Mouse (Mus musculus) right cerebral cortex, adult 18-20 months (tissue): ENCODE results near the gene Fxr1.
"Not testable (repeated sequence)": the region's sequence is repeated elsewhere in the genome, so short reads cannot be mapped to it uniquely, and the experiment has no call there.

Experiments
- DNase-seq: peaks from one replicate; pipeline ENCODE4 v3.0.0; 2022; ENCODE audit warnings: mixed read lengths

The Fxr1 gene

DNA sequence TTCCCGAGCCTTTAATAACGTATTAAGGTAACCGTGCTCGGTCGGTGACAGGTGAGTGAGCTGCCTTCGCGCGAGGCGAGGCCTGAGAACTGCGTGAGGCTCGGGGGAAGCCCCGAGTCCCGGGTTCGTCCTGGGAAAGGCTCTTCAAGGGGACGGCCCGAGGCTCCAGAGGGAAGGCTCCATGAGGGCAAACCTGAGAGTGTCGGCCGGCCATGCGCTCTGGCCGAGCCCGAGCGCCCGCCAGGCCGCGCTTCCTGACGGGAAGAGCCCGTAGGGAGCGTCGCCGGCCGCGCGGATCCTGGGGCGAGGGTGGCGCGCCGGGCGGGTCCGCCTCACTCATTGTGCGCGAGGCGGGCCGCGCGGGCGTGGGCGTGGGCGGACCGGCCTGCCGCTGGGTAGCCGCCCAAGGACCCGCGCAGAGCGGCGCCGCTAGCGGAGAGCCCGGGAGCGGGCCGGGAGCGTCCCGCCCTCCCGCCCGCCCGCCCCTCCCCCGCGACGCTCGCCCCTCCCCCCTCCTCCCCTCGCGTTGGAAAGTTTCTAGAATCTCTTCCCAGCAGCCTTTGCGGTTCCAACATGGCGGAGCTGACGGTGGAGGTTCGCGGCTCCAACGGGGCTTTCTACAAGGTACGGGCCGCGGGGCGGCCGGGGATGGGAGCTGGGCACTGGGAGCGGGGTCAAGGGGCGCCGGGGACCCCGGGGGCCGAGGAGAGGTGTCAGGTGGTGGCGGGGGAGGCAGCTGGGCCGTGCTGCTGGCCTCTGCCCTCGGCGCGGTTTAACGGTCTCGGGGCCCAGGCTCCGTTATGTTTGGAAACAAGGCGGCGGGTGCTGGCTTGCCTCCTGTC lies at the start of gene Fxr1:
Gene Fxr1 (plus strand): TSS at position 404 of the 842 bp plus-strand sequence.
- DNase-seq = peak; percentile 84

DNA sequence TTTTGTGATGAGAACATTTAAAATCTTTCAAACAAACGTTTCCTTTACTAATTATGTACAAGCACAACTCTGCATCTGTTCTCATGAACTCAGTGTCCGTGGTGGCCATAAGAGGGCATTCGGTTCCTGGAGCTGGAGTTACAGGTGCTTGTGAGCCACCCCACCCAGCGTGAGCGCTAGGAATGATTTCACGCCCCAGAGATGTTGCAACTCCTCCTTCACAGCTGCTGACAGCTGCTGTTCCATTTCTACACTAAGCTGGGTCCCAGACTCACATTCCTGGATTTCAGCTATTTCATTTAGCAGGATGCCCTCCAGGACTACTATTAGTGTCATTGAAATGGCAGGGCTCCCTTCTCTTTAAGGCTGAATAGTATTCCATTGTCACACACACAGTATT lies 40.3 kb upstream of the Fxr1 start:
- no peak for DNase-seq

DNA sequence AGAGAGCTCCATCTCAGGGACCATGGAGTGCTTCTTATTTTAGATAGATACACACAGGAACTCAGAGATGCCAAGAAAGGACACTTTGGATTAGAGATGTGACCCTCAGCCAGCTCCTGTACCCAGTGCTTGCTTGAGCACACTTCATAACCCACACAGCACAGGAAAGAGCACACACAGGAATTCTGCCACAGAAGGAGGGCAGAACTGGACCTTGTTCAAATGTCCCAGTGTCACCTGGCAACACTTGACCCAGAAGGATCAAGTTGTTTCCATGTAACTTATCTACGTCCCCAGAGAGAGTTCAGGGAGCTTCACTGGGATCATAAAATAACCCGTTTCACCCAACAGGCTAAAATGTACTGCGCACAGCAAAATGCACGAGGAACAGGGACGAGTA lies 37.0 kb upstream of the Fxr1 start:
- no peak for DNase-seq

DNA sequence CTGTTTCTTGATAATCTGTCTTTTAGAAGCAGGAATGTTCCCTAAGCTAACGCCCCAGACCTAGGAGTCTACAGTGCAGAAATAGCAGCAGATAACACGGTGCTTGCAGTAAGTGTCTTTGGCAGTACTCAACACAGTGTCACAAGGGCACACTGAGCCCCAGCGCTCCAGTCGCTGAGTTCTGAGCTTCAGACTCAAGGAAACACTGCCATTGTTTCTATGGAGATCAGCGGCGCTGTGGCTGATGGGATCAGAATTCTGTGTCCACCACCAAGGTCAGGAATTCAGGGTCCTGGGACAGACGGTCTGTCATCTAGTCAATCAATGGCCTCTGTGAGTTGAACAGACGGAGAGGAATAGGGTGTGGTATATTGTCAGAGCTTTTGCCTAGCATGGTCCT lies 30.4 kb upstream of the Fxr1 start:
- no peak for DNase-seq

DNA sequence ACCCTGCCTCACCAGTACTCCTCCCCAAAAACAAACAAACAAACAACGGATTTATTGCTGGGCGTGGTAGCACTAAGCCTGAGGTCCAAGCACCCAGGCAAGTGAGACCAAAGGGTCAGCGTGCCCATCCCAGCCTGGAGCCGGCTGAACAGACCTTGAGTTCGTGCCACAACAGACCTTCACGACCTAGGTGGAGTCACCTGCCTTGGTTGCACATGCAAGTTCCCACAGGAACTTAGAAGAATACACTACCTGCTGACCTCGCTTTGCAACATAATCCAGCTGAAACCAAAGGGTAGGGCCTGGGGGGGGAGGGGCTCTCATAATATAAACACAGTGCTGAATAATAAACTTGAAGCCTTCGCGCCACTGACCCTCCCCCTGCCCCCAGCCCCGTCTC lies 29.3 kb upstream of the Fxr1 start:
- no peak for DNase-seq

DNA sequence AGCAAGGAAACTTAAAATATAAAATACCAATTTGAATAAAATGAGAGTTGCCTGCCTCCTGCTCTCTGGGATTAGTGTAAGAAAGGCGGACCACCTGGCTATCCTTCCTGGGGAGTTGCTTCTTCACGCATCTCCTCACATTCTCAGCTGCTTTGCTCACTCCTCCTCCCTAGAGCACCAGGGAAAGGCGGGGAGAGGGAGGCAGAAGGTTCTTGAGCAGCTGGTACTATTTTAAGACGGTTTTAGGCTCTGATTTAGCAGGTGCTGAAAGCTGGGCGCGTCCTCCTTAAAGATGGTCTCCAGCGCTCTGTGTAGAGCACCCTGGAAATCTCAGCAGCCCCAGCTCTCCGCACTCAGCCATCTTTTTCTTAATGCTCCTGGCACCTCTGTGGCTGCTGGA lies 28.8 kb upstream of the Fxr1 start:
- peak; percentile 3 for DNase-seq

DNA sequence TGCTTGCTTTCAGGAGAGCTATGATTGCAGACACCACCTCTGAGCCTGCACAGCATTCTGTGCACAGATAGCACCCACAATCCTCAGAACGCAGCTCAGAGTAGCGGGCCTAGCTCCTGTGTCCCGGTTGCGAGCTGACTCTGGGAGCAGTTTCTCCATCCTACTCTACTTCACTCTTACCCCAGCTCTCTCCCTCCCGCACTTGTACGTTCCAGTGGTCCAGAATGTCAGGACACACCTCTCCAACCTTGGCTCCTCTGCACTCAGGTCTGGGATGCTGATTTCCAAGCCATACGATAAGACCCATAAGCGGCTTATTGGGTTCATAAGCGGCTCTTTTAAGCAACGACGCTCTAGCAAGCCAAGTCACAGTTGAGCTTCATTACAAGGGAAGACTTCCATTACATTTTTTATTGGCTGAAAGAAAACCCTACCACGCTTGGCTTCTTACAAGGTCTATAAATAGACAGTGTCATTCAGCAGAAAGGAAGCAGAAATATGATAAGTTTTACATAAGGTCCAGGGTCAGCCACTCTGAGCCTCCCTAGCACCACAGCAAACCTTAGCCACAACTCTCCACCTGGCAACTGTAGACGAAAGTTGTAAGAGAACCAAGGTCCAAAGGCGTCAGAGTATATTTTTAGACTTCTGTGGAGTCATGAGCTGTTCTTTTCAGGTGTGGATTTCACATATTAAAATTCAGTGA lies 26.2 kb upstream of the Fxr1 start:
- no peak for DNase-seq

DNA sequence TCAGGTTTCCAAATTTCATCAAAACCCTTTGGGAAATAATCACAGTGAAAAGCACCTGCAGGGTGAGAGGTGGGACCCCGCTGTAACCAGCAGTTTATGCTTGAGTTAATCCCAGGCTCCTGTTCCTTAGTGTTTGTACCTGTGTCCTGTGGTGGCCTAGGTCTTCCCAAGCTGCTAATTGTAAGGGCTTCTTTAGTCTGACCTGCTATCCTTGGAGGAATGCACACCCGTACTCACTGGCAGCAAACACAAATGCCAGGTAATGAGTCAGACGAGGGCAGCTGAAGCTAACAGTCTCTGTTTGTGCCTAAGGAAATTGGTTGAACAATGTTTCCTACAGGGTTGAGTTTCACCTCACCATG lies 25.6 kb upstream of the Fxr1 start:
- DNase-seq = no peak

DNA sequence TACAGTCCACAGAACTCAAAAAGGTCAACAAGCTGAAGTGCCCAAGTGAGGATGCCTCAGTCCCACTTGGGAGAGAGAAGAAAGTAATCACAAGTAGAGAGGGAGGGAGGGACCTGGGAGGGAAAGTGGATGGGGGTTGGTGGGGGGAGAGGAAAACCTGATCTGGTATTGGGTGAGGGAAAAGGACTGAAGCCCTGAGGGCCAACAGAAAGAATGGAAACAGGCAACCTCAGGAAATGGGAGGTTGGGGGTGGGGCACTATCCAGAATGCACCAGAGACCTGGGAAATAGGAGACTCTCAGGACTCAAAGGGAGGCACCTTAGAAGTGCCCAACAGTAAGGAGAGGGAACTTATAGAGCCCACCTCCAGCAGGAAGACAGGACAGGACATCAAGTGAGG lies 18.1 kb upstream of the Fxr1 start:
- not testable (repeated sequence) for DNase-seq

DNA sequence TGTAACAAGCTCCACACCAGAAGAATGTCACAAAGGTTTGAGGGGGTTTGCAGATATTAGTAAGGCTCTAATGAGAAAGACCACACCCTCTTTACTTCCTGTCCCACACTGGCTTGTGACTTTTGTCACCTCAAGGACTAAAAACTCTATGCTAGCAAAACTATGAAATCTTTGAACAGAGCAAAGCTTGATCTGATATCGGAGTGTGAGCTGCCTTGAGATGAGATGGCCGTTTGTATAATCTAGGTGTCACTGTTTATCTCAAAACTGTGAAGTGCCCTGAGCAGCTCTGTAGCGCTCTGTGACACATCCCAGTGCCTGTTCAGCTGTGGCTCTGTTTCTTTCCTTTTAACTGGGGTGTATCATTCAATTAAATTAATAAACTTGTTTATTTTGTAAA lies 15.9 kb upstream of the Fxr1 start:
- no peak for DNase-seq

DNA sequence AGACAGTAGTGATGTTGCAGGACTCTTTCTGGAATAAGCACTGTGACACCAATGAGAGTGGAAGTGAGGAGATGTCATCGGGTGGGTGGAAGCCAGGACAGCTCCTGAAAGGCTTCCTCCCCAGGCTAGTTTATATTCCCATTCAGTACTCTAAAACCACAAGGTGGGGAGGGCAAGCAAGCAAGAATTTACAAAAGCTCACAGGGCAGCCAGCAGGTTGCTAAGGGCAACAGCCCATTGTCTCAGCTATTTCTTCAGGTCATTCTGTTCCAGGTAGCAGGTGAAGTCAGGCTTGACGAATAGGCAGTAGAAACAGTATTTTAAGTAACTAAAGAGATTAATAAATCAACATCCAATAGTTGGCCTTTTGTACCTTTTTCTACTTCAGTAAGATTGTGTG lies 13.4 kb upstream of the Fxr1 start:
- no peak for DNase-seq

DNA sequence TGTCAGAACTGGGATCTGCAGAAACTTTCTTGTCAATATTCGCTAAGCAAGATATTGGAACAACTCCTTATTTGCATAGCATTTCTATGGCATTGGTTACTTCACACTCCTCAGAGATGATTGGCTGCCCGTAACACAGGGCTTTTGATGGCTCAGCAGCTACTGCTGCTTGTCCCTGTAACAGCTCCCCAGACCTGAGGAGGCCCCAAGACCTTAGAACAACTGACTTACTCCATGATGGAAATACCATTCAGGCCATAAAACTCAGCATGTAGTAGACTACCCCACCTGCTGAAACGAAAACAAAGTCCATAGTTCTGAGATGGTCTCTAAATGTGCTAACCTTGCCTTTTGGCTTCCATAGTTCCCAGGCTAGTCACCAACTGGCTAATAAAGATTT lies 12.9 kb upstream of the Fxr1 start:
- DNase-seq = no peak

DNA sequence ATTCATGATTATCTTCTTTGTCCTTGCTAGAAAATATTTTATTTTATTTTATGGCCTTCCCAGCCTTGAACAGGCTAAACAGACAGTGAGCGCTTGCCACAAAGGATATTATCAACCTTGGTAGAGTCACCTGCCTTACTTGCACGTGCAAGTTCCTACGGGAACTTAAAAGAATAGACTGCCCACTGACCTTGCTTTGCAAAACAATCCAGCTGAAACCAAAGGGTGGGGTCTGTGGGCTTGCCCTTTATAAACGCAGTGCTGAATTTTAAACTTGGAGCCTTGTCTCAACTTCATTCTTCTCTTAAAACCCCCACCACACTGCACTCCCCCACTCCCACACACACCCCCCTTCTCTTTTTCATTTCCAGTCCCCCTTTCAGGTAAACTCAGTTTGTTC lies 12.1 kb upstream of the Fxr1 start:
- no peak for DNase-seq

DNA sequence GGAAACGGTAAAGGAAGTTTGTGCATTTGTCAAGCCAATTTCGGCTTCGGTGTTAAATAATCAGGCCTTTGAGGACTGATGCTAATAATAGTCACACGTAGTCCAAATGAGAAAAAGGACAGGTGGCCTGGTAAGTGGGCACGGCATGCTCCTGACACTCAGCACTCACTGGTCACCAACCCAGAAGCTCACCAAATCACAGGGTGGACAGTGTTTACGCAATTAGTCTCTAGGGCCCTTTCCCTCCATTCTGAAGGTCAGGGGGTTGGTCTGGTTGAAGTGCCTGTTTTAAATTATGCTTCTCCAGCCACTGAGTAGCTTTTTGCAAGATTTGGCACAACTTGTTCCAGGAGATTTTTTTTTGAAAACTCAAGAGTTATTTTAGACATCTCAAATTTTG lies 11.6 kb upstream of the Fxr1 start:
- no peak for DNase-seq

DNA sequence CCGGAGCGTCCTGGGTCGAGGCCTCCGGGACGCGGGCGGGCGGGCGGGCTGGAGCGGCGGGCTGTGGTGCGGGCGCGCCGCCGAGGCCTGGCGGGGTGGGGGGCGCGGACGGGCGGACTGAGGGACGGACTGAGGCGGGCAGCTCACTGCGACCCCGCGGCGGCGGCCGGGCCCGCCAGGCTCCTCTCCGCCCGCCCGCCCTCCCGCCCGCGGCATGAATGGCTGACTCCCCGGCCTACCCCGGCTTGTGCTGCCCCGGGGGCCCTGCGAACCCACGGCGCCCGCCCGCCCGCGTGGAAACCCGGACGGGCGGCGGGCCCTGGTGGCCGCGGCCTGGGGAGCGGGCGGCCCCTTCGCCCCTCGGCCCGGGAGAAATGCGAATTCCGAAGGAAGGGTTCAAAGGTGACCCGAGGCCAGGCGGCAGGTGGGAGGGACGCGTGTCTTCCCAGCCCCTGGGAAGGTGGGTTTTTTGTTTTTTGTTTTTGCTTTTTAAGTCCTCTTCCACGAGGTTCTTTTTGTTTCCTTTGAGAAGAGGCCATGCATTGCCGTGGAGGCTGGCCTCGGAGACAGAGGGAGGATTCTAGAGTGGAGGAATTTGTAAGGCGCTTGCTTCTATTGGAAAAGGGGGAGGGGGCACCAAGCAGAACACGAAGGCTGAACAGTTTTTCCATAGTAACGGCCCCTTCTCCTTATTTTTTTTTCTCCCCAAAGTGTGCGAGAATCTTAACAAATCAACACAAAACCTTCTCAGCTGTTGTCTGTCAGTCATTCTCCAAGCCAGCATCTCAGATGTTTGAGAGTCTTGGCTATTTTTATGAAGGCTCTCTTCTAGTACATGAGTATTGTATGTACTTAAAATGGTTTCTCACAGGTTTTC lies 877 bp downstream of the Fxr1 start:
- no peak for DNase-seq

DNA sequence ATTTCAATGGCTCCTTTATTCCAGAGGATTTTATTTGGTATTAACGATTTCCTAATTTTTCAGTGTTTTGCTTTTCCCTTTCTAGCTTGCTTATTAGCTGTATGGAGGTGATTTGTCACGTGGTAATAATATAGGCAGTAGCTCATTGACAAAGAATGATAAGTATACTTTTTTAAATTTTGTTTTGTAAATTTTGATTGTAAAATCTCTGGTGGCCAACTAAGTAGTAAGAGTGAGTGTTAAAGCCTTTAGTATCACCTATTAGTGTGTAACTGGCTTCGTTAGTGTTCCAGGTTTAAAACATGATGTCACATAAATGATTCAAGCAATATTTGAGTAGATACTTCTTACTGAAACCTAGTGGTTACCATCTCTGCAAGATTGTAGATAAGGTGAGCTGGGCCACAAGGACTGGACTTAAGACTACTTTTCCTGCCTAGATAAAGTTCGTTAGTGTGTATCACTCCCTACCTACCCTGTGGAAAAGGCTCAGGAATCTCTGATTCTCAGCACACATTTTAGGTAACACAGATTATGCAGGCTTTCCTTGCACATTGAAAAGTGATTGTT lies 1.6 kb downstream of the Fxr1 start:
- DNase-seq = no peak

DNA sequence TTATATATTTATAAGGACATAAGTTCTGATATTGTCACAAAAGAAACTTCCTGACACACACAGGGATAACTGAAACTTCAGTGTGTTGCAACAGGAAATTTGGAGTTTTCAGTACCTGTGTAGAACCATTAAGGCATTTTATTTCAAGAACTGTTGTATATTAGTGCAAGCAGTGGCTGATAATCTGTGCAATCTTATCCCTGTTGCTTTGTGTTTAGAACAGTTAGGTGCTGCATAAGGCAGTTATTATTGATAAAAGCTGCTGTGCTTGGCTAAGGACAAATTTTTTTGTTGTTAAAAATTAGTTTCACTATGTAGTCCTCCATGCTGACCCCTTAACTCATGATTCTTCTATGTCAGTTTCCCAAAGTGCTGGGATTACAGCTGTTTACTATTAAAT lies 9.2 kb downstream of the Fxr1 start:
- no peak for DNase-seq

DNA sequence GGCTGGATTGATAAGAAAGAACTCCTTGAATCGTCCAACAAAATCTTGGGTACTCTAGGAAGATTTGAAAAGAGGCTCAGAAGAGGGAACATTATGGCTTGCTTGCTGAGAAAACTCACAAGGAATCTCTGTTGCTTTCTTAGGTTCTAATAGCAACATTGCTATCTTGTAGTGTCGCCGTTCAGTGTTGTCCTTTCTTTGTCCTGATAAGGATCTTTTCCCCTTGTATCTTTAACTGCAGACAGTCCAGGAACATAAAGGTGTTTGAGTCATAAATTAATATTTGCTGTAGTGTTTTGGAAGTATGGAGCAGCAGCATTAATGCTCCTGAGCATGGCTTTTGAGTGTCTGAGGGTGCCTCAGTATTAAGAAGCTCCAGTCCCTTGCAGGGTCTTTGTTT lies 10.9 kb downstream of the Fxr1 start:
- DNase-seq = no peak

DNA sequence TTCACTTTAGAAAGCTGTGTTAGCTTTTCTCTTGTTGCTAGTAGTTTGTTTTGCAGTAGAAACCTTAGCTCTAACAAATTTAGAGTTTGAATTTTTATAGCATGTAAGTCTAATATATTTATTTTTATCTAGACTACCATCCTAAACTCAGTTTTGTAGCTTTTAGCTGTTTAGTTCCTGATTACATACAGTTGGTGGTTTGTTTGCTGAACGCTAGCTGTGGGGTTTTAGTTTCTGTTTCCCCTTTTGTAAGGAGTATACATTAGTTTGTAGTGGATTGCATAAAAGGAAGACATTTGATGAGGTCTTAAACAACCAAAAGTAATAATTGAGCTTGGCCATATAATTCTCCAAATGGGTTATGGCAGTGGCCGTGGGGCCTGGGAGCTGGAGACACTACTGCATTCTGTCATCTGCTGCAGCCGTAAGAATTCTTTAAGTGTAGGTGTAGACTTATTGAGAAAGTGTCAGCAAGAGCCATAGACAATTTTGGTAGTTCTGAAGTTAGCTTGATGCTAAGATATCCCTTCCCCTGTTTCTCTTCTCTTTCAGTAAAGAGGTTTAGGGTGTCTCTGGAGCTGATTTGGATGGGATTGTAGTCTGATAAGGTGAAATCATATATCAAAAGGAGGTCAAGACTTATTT lies 14.1 kb downstream of the Fxr1 start:
- DNase-seq = no peak

DNA sequence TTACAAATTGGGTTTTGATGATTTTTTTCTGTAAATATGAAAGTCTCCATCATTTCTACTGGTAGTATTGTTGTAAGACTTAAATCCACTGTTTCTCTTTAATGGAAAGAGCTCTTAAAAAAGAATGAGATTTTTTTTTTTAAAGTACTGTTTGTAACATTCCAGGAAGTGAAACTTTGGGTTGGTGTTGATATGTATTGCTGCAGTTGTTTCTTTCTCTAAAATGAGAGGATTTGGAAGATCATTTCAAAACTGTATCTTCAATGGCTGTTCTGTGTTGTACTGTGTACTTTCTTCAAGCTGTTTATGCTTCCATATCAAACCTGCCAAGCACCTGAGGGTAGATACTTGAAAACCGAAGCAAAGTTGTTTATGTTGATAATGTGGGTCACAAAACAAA lies 15.1 kb downstream of the Fxr1 start:
- DNase-seq = no peak

DNA sequence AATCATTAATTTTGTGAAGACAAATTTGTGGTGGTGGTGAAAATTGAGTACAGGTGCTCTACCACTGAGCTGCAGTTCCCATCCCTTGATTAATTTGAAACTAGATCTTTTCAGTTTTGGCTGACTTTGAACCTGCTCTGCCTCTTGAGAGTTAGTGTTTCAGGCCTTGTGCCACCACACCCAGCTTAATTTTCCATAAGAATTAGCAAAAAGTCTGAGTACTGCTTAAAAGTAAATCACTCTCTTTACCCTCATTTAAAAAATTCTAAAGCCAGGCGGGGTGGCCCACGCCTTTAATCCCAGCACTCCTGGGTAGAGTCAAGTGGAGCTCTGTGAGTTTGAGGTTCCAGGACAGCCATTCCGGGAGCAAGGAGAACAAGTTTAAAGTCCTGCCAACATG lies 16.0 kb downstream of the Fxr1 start:
- no peak for DNase-seq

DNA sequence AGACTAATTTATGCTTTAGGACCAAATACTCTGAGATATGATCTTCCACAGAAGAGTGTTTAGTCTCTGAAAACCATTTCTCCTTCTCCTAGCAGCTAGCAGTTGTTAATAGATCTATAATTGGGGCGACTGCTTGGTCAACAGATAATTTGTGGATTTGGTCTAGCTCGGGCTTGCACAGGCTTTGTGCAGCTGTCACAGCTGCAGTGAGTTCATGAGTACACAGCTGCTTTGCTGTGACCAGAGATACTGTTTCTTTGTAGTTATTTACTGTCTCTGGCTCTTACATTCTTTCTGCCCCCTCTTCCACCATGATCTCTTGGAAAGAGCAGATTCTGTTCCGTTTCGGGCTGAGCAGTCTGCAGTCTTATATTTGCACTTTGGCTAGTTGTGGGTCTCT lies 22.2 kb downstream of the Fxr1 start:
- DNase-seq = no peak

DNA sequence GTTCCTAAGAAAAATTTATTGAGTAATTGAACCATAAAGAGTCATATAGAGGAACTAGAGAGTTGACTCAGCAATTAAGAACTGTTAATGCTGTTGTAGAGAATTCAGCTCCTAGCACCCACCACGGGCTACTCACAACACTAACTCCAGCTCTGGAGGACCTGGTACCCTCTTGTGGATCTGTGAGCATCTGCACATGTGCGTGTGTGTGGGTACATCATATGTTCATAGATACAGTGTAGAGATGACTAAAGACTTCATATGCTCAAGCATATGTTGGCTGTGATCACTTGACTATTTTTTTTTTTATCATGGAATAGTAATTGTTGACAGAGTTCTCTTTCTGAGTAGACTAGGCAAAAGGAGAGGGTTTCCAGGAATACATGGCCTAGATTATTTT lies 42.6 kb downstream of the Fxr1 start:
- no peak for DNase-seq
